Comparison of ENCODE assay signal across 12 mouse cellular contexts in genomic region chr3:49946845-49947244, GRCm38 (mm10).
DNase-seq lines count a peak whose midpoint lies in the region; ATAC-seq and TF ChIP-seq lines count a peak whose summit lies in the region.
"Had no signal": no experiment of that assay in that cellular context is flagged by ENCODE, and none has a peak within 500 bp of the region (broad histone marks: within the 10 kb centered on the region; RNA-seq: fewer than 3 reads in every experiment).

No protein-coding gene starts in this region.

- no peak for TF ChIP-seq CTCF in cerebellum, adult 2 months (IDR thresholded peaks at IDR 0.05; ENCODE audit: borderline replicate concordance, insufficient read depth, low read depth, low read length)

- peak; percentile 89 for ATAC-seq in lung, embryonic 16.5 days (ENCODE audit: low read depth)
- ATAC-seq in liver, embryonic 11.5 days (replicated peaks; ENCODE audit: low FRiP score) = no peak

- no peak overlapping the region for H3K4me2 ChIP-seq in lung, embryonic 16.5 days (ENCODE audit: low read depth, low read length)
- no peak overlapping the region for H3K4me2 ChIP-seq in liver, embryonic 11.5 days
- H3K4me2 ChIP-seq: liver, embryonic 13.5 days had no signal

- peaks cover 5% of the 10 kb centered on the region; the same call in 1 of the 2 replicates for H3K4me1 ChIP-seq in lung, embryonic 16.5 days (replicated peaks; ENCODE audit: control insufficient read depth, insufficient read depth, low read length)
- H3K4me1 ChIP-seq in cerebellum, adult 2 months (ENCODE audit: control insufficient read depth, insufficient read depth, low read length) = no peaks in the 10 kb centered on the region
- no peaks in the 10 kb centered on the region for H3K4me1 ChIP-seq in liver, embryonic 11.5 days (replicated peaks; ENCODE audit: control insufficient read depth, insufficient read depth, low read length)
- H3K4me1 ChIP-seq: forebrain, embryonic 10.5 days; liver, embryonic 13.5 days had no signal

- TF ChIP-seq POLR2A in cerebellum, adult 2 months (IDR thresholded peaks at IDR 0.05; ENCODE audit: borderline replicate concordance, insufficient read depth, low read length) = no peak

- DNase-seq in embryo, embryonic 10 days (ENCODE audit: low spot score) = peak; percentile 9
- DNase-seq in embryo, embryonic 9.5 days (ENCODE audit: extremely low spot score) = no peak
- DNase-seq in Muller cell, postnatal 12 days (ENCODE audit: inconsistent ontology term) = peak; percentile 65
- DNase-seq in kidney, adult 18-20 months = peak; percentile 5
- no peak for DNase-seq in cerebellum, adult 2 months
- no peak for DNase-seq in frontal cortex, adult 2 months (ENCODE audit: extremely low spot score in 1 of 2, low spot score in 1 of 2)
- no peak for DNase-seq in liver, embryonic 11.5 days (ENCODE audit: low spot score)
- DNase-seq: adrenal gland, postnatal 25 days; cerebellum, postnatal 25 days; liver, embryonic 13.5 days had no signal

- 14% methylated on average over 2 of the region's 2 CpGs for WGBS in lung, embryonic 16.5 days
- 15% methylated on average over 2 of the region's 2 CpGs for WGBS in cerebellum, adult 2 months
- 26% methylated on average over 2 of the region's 2 CpGs for WGBS in liver, embryonic 11.5 days

- H3K4me3 ChIP-seq in lung, embryonic 16.5 days (ENCODE audit: low read length) = no peak overlapping the region
- no peak overlapping the region for H3K4me3 ChIP-seq in cerebellum, adult 2 months (replicated peaks; ENCODE audit: insufficient read depth, low read depth, low read length)
- H3K4me3 ChIP-seq in liver, embryonic 11.5 days (ENCODE audit: low read depth, low read length) = no peak overlapping the region
- H3K4me3 ChIP-seq: forebrain, embryonic 10.5 days; liver, embryonic 13.5 days had no signal

- no peaks in the 10 kb centered on the region for H3K36me3 ChIP-seq in lung, embryonic 16.5 days (ENCODE audit: control insufficient read depth, insufficient read depth, low read length)
- no peaks in the 10 kb centered on the region for H3K36me3 ChIP-seq in liver, embryonic 11.5 days (ENCODE audit: control insufficient read depth, insufficient read depth, low read length)
- H3K36me3 ChIP-seq: forebrain, embryonic 10.5 days; liver, embryonic 13.5 days had no signal

- H3K27me3 ChIP-seq in lung, embryonic 16.5 days (ENCODE audit: control insufficient read depth, insufficient read depth, low read depth, low read length) = no peaks in the 10 kb centered on the region
- no peaks in the 10 kb centered on the region for H3K27me3 ChIP-seq in cerebellum, adult 2 months (ENCODE audit: control insufficient read depth, insufficient read depth, low read length)
- H3K27me3 ChIP-seq in liver, embryonic 11.5 days (replicated peaks; ENCODE audit: control insufficient read depth, insufficient read depth, low read length) = no peaks in the 10 kb centered on the region
- H3K27me3 ChIP-seq: liver, embryonic 13.5 days had no signal

- H3K9me3 ChIP-seq in lung, embryonic 16.5 days (ENCODE audit: control insufficient read depth, low read length) = no peaks in the 10 kb centered on the region
- H3K9me3 ChIP-seq in liver, embryonic 11.5 days (ENCODE audit: control insufficient read depth, low read length) = no peaks in the 10 kb centered on the region
- H3K9me3 ChIP-seq: forebrain, embryonic 10.5 days; liver, embryonic 13.5 days had no signal

- H3K9ac ChIP-seq in lung, embryonic 16.5 days (ENCODE audit: low read length) = no peak overlapping the region
- H3K9ac ChIP-seq in liver, embryonic 11.5 days (ENCODE audit: low read depth, low read length) = no peak overlapping the region
- H3K9ac ChIP-seq: liver, embryonic 13.5 days had no signal

- H3K27ac ChIP-seq in lung, embryonic 16.5 days (ENCODE audit: low read length) = 0 out of 2 replicates have a peak overlapping the region, but pooled peaks have one; percentile 49
- no peak overlapping the region for H3K27ac ChIP-seq in cerebellum, adult 2 months (ENCODE audit: insufficient read depth, low read length)
- H3K27ac ChIP-seq in liver, embryonic 11.5 days (ENCODE audit: low read depth, low read length) = no peak overlapping the region
- H3K27ac ChIP-seq: forebrain, embryonic 10.5 days; liver, embryonic 13.5 days had no signal

Comparison
In these comparisons a context has a peak if more than half of its experiments do, and no peak if none do; other contexts are left out.
1. DNase-seq: peak in embryo, embryonic 10 days (single experiment), Muller cell, postnatal 12 days (single experiment) and kidney, adult 18-20 months (single experiment); none in embryo, embryonic 9.5 days (single experiment), cerebellum, adult 2 months (0 of 2), frontal cortex, adult 2 months (0 of 2) and liver, embryonic 11.5 days (single experiment).